Mouse (Mus musculus): ENCODE data around the gene Ccdc162.

DNA sequence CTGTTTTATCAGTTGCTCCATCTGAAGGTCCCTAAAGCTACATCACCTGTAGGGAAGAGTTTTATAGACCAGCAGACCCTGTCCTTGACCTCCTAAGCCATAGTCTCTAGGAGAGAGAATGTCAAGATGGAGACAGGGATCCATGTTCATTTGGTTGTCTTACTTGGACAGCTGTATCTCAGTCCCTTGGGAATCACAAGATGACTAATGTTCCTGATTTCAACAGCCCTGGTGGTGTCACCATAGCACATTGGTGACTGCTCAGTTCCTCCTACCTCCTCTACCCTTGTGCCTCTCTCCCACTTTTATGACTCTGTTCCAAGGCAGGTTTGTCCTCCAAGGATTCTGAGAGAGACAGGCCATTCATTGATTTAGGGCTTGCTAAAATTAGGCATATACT lies 201.5 kb downstream of the Ccdc162 start:
- TF ChIP-seq POLR2AphosphoS5 (IDR thresholded peaks at IDR 0.05; ENCODE audit: insufficient replicate concordance, low read depth, low read length) (no peak), CTCF (IDR thresholded peaks at IDR 0.05; ENCODE audit: low read depth, low read length) (no peak), GATA1 (IDR thresholded peaks at IDR 0.05; ENCODE audit: borderline replicate concordance, low read length) (no peak), TAL1 (conservative IDR thresholded peaks at IDR 0.05; ENCODE audit: low read depth, low read length) (no peak), GATA2 (IDR thresholded peaks at IDR 0.05; ENCODE audit: borderline replicate concordance, low read depth, low read length) (no peak)
